Mouse (Mus musculus): Measurements from ENCODE around the gene Crabp1.

DNA sequence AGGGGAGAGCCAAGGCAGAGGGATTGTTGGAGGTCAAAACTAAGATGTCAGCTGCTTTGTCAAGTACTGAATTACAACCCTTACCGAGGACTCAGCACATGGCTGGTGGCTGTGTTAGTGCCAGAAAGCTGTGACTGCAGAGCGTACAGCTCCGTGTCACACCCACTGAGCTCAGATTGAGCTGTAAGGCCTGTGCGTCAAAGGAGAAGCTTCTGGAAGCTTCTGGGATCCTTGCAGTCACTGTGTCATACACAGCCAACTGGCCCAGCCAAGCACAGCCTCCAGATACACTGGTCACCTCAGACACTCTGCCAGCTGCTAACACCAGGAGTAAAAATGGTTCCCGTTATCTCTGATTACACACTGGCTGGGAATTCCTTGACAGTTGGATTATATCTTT lies 39.8 kb downstream of the Crabp1 start:
- no peak for TF ChIP-seq CTCF (IDR thresholded peaks at IDR 0.05; ENCODE audit: extremely low read depth, insufficient read length, insufficient replicate concordance, low read depth, low read length)
- TF ChIP-seq POLR2A (IDR thresholded peaks at IDR 0.05; ENCODE audit: low read depth, low read length) = no peak
